Mouse (Mus musculus) ES-Bruce4 (cell line): ENCODE results near the gene Papolb.

Experiments used
- CTCF ChIP-seq: IDR thresholded peaks from one replicate; pipeline ENCODE4 v1.8.1; 2011; ENCODE audit warnings: low read depth, low read length
- POLR2A ChIP-seq: IDR thresholded peaks from one replicate; pipeline ENCODE4 v1.8.1; 2011; ENCODE audit warnings: low read length; ENCODE audit not compliant: insufficient read depth

DNA sequence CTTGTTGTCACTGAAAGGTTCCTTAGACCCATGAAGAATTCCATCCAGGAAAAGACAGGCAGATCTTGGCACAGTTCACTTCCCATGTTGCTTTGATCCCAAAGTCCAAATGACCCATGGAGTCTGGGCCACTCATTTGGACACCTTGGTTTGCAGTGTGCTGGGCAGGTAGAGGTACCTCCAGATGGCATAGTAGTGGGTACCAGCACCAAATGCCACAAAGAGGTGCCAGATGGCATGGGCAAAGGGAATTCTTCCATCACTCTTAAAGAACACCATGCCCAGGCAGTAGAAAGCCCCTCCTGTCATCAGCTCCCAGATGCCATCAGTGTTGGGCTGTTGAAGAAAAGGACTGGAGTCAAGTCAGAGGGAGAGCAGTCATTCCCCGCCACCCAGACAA lies 34.7 kb upstream of the Papolb start:
- TF ChIP-seq CTCF = no peak
- TF ChIP-seq POLR2A = no peak
